Mouse (Mus musculus): ENCODE measurements around the gene Iqch. TPM values are rescaled to one million over a fixed set of nuclear protein-coding genes. Genes with fewer than 3 reads are reported as not detected.

Gene Iqch
- 0.04 and 0.09 TPM in 2 replicates for polyA plus RNA-seq (2015; fragmentation: Nextera tagmentation; extraction: Ambion mirVana)

GRCm38 (mm10) chr9:63602043-63602939, at the start of gene Iqch, which contains the start of gene Aagab:
TSS of gene Iqch (minus strand) at chr9:63602493.
TSS of gene Aagab (plus strand) at chr9:63602660.
- Histone ChIP-seq H3K9ac (peak within 1 kb of the TSS; percentile 95), H3K4me2 (peak within 1 kb of the TSS; percentile 67), H3K27ac (peak within 1 kb of the TSS; percentile 77), H3K4me3 (peak within 1 kb of the TSS; percentile 89), H3K27me3 (replicated peaks) (no peaks in the 10 kb centered on the region), H3K9me3 (no peaks in the 10 kb centered on the region), H3K36me3 (replicated peaks) (no peaks in the 10 kb centered on the region), H3K4me1 (peaks cover 16% of the 10 kb centered on the region)
- 1% methylated on average over 70 of the region's 70 CpGs for WGBS
- ATAC-seq (replicated peaks), result peak; percentile 98

GRCm38 (mm10) chr9:63651594-63651993, 49.3 kb upstream of the Iqch start:
- H3K27me3 ChIP-seq (replicated peaks), result no peaks in the 10 kb centered on the region
- no peak overlapping the region for H3K9ac ChIP-seq
- WGBS, result 75% methylated on average over 11 of the region's 11 CpGs
- H3K4me3 ChIP-seq, result no peak overlapping the region
- H3K4me2 ChIP-seq, result no peak overlapping the region
- H3K27ac ChIP-seq, result no peak overlapping the region
- no peaks in the 10 kb centered on the region for H3K9me3 ChIP-seq
- no peak for ATAC-seq (replicated peaks)
- H3K36me3 ChIP-seq (replicated peaks), result no peaks in the 10 kb centered on the region
- peaks cover 26% of the 10 kb centered on the region for H3K4me1 ChIP-seq

DNA sequence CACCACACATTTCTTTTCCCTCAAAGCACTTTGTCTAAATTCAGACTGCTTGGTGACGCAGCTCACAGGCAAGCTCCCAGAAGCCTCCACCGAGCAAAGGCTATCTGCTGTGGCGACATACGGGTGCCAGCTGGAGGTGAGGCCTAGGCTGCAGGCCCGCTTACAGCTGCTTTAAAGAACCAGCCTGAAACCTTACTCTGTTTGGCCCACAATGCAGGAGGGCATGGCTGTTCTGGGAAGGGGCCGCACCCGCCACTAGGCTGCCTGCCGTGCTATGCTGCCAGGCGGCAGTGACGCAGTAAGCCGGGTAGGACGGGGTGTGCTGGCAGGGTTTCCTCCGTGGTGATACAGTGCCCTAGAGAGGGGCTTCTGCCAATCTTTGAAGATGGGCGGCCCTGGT, 48.6 kb upstream of the Iqch start:
- Histone ChIP-seq H3K4me3 (no peak overlapping the region), H3K4me1 (peaks cover 26% of the 10 kb centered on the region), H3K9me3 (no peaks in the 10 kb centered on the region), H3K27me3 (replicated peaks) (no peaks in the 10 kb centered on the region), H3K9ac (no peak overlapping the region), H3K4me2 (no peak overlapping the region), H3K36me3 (replicated peaks) (no peaks in the 10 kb centered on the region), H3K27ac (no peak overlapping the region)
- WGBS, result 75% methylated on average over 14 of the region's 14 CpGs
- ATAC-seq (replicated peaks), result no peak

- 89% methylated on average over 8 of the region's 8 CpGs for WGBS
- no peak overlapping the region for H3K4me3 ChIP-seq
Observed at GRCm38 (mm10) chr9:63649841-63650545, 47.7 kb upstream of the Iqch start.

DNA sequence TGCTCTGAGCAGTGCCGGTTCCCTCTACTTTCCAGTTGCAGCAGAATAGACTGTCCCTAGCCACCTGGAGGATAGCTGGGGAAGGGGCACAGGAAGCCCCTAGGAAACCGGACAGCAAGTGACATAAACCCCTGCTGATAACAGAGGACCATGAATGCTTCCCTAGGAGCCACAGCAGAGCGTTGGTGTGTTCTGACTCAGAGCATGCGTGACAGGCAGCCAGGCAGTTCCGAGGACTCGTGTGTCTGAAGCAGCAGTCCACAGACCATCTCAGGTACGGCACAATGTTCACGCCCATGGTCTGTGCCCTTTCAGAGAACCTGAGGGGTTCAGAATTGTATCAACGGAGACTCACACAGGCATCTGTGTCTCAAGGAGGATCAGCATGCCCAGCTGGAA, 46.2 kb upstream of the Iqch start:
- no peak for ATAC-seq (replicated peaks)

More at GRCm38 (mm10) chr9:63649841-63650545, 47.7 kb upstream of the Iqch start:
- no peak overlapping the region for H3K4me2 ChIP-seq
- ATAC-seq (replicated peaks), result no peak
- H3K9me3 ChIP-seq, result no peaks in the 10 kb centered on the region
- H3K9ac ChIP-seq, result no peak overlapping the region
- no peak overlapping the region for H3K27ac ChIP-seq
- H3K27me3 ChIP-seq (replicated peaks), result no peaks in the 10 kb centered on the region
- no peaks in the 10 kb centered on the region for H3K36me3 ChIP-seq (replicated peaks)
- H3K4me1 ChIP-seq, result peaks cover 26% of the 10 kb centered on the region

GRCm38 (mm10) chr9:63647581-63648519, 45.6 kb upstream of the Iqch start:
- ATAC-seq (replicated peaks), result no peak
- Histone ChIP-seq H3K4me3 (no peak overlapping the region), H3K9ac (no peak overlapping the region), H3K27me3 (replicated peaks) (no peaks in the 10 kb centered on the region), H3K36me3 (replicated peaks) (no peaks in the 10 kb centered on the region), H3K4me1 (peaks cover 9% of the 10 kb centered on the region), H3K9me3 (no peaks in the 10 kb centered on the region), H3K4me2 (no peak overlapping the region), H3K27ac (no peak overlapping the region)
- 85% methylated on average over 9 of the region's 9 CpGs for WGBS

More for the DNA sequence above, 46.2 kb upstream of the Iqch start:
- Histone ChIP-seq H3K9ac (no peak overlapping the region), H3K4me1 (peaks cover 16% of the 10 kb centered on the region), H3K27ac (no peak overlapping the region), H3K27me3 (replicated peaks) (no peaks in the 10 kb centered on the region), H3K4me2 (no peak overlapping the region), H3K4me3 (no peak overlapping the region), H3K9me3 (no peaks in the 10 kb centered on the region), H3K36me3 (replicated peaks) (no peaks in the 10 kb centered on the region)
- 83% methylated on average over 9 of the region's 9 CpGs for WGBS

DNA sequence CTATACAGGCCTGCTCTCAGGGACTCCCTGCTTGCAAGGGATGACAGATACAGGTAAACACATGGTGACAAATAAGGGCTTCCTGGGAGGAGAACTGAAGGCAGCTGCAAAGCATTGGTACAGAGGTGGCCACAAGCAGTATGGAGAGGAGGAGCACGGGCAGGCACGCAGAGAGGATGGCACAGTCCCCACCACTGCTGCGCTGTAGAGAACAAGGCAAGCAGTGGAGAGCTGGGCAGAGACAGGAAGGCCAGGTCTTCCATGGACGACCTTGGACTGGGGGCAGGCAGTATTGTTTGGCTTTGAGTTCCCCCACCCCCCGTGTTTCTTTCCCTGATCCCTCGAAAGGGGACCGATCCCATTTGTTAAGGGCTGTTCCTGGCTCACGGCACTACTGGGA, 42.8 kb upstream of the Iqch start:
- WGBS, result 85% methylated on average over 8 of the region's 8 CpGs
- H3K4me2 ChIP-seq, result no peak overlapping the region

GRCm38 (mm10) chr9:63644011-63644410, 41.7 kb upstream of the Iqch start:
- no peaks in the 10 kb centered on the region for H3K27me3 ChIP-seq (replicated peaks)
- no peak overlapping the region for H3K9ac ChIP-seq
- no peak for ATAC-seq (replicated peaks)
- no peak overlapping the region for H3K4me3 ChIP-seq
- no peaks in the 10 kb centered on the region for H3K4me1 ChIP-seq
- no peak overlapping the region for H3K4me2 ChIP-seq
- 92% methylated on average over 6 of the region's 6 CpGs for WGBS
- no peaks in the 10 kb centered on the region for H3K9me3 ChIP-seq
- H3K27ac ChIP-seq, result no peak overlapping the region
- H3K36me3 ChIP-seq (replicated peaks), result no peaks in the 10 kb centered on the region

More for the DNA sequence above, 42.8 kb upstream of the Iqch start:
- no peaks in the 10 kb centered on the region for H3K9me3 ChIP-seq
- H3K27ac ChIP-seq, result no peak overlapping the region
- H3K27me3 ChIP-seq (replicated peaks), result no peaks in the 10 kb centered on the region
- ATAC-seq (replicated peaks), result no peak
- no peak overlapping the region for H3K4me3 ChIP-seq
- no peaks in the 10 kb centered on the region for H3K36me3 ChIP-seq (replicated peaks)
- H3K9ac ChIP-seq, result no peak overlapping the region
- H3K4me1 ChIP-seq, result no peaks in the 10 kb centered on the region

GRCm38 (mm10) chr9:63641983-63642646, 39.8 kb upstream of the Iqch start:
- H3K4me2 ChIP-seq, result no peak overlapping the region
- no peak overlapping the region for H3K9ac ChIP-seq
- 92% methylated on average over 4 of the region's 4 CpGs for WGBS
- no peaks in the 10 kb centered on the region for H3K4me1 ChIP-seq
- H3K27me3 ChIP-seq (replicated peaks), result no peaks in the 10 kb centered on the region
- H3K9me3 ChIP-seq, result no peaks in the 10 kb centered on the region
- 0 out of 2 replicates have a peak, but pooled peaks cover 5% of the 10 kb centered on the region for H3K36me3 ChIP-seq (replicated peaks)
- H3K4me3 ChIP-seq, result no peak overlapping the region
- no peak overlapping the region for H3K27ac ChIP-seq
- ATAC-seq (replicated peaks), result no peak

GRCm38 (mm10) chr9:63636113-63636512, 33.8 kb upstream of the Iqch start:
- no peak overlapping the region for H3K4me2 ChIP-seq
- WGBS, result 70% methylated on average over 7 of the region's 7 CpGs

DNA sequence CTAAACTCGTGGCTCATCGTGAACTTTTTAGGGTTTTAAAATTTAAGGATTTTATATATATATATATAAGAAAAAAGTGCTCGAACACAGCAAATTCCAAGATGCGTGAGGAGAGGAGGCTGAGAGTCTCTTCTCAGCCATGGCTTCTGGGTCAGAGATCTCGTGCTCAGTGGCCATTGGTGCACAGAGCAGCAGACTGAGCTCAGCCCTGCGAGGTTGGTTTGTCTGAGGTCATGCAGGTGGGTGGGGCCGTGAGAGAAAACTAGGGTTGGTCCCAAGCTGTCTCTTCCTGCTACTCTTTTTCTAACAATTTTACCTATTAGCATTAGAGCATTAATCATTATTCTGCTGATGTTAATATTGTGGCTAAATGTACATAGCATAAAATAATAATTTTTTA, 31.0 kb upstream of the Iqch start:
- Histone ChIP-seq H3K9me3 (no peaks in the 10 kb centered on the region), H3K4me2 (no peak overlapping the region), H3K4me1 (no peaks in the 10 kb centered on the region), H3K27ac (no peak overlapping the region), H3K36me3 (replicated peaks) (peaks cover 9% of the 10 kb centered on the region; the same call in 1 of the 2 replicates), H3K27me3 (replicated peaks) (no peaks in the 10 kb centered on the region), H3K4me3 (no peak overlapping the region), H3K9ac (no peak overlapping the region)
- 50% methylated on average over 7 of the region's 7 CpGs for WGBS
- ATAC-seq (replicated peaks), result no peak

More at GRCm38 (mm10) chr9:63636113-63636512, 33.8 kb upstream of the Iqch start:
- Histone ChIP-seq H3K4me1 (no peaks in the 10 kb centered on the region), H3K9me3 (no peaks in the 10 kb centered on the region), H3K36me3 (replicated peaks) (0 out of 2 replicates have a peak, but pooled peaks cover 5% of the 10 kb centered on the region), H3K27ac (no peak overlapping the region), H3K27me3 (replicated peaks) (no peaks in the 10 kb centered on the region), H3K9ac (no peak overlapping the region), H3K4me3 (no peak overlapping the region)
- ATAC-seq (replicated peaks), result no peak

Data from midbrain, embryonic 15.5 days (tissue).